Mouse (Mus musculus) small intestine, adult 2 months (tissue): ENCODE data around the gene Oscar. TPM values are rescaled to one million over a fixed set of nuclear protein-coding genes. Genes with fewer than 3 reads are reported as not detected.
"Not testable (repeated sequence)": the region's sequence is repeated elsewhere in the genome, so short reads cannot be mapped to it uniquely, and the experiment has no call there.

Experiments used
- H3K27ac ChIP-seq: fragments of 200-500 bp; 2 replicates; pipeline ENCODE4 v1.5.1; 2012; ENCODE audit warnings: low read depth, low read length, control low read depth, inconsistent platforms; ENCODE audit not compliant: insufficient read depth
- H3K27me3 ChIP-seq: fragments of 200-500 bp; 2 replicates; pipeline ENCODE4 v1.6.1; 2012; ENCODE audit warnings: mild to moderate bottlenecking, moderate library complexity, low read length, inconsistent platforms; ENCODE audit not compliant: control insufficient read depth, insufficient read depth
- H3K36me3 ChIP-seq: fragments of 200-500 bp; 2 replicates; pipeline ENCODE4 v1.6.1; 2012; ENCODE audit warnings: mild to moderate bottlenecking, low read length, control low read depth, inconsistent platforms; ENCODE audit not compliant: control insufficient read depth, insufficient read depth
- H3K4me1 ChIP-seq: fragments of 200-500 bp; 2 replicates; pipeline ENCODE4 v1.6.1; 2012; ENCODE audit warnings: low read length, inconsistent platforms, mixed read lengths; ENCODE audit not compliant: control insufficient read depth, insufficient read depth, insufficient read length
- H3K4me3 ChIP-seq: fragments of 200-500 bp; 2 replicates; pipeline ENCODE4 v1.5.1; 2012; ENCODE audit warnings: low read depth, mild to moderate bottlenecking, control low read depth, inconsistent platforms, low read length, moderate library complexity
- CTCF ChIP-seq: fragments of 200-500 bp; IDR thresholded peaks from 2 replicates; pipeline ENCODE4 v1.5.1; 2012; ENCODE audit warnings: low read depth, mild to moderate bottlenecking, control low read depth, inconsistent platforms, low read length, moderate library complexity, mixed read lengths; ENCODE audit not compliant: insufficient replicate concordance, insufficient read length; ENCODE audit errors: extremely low read depth
- POLR2A ChIP-seq: fragments of 200-500 bp; IDR thresholded peaks from 2 replicates; pipeline ENCODE4 v1.6.1; 2012; ENCODE audit warnings: low read depth, mild to moderate bottlenecking, control low read depth, inconsistent platforms, low read length, moderate library complexity
- WGBS: fragments of 180-500 bp; shearing (Covaris S2); methylation state at CpG from one replicate; pipeline ENCODE4 v1.1.7; 2018; 5-methylcytosine and 5-hydroxymethylcytosine counted together
- polyA plus RNA-seq: library from polyadenylated mRNA; depleted of rRNA; stranded (reverse); fragments of >200 nt; gene quantifications from 2 replicates; pipeline ENCODE4 v1.2.3, GENCODE M21; 2012

Gene Oscar
- polyA plus RNA-seq, 1 experiment, result 0.10 TPM

GRCm38 (mm10) chr7:3610437-3610836 is 5.5 kb downstream of the Oscar start:
- H3K27me3 ChIP-seq, result no peaks in the 10 kb centered on the region
- no peak overlapping the region for H3K27ac ChIP-seq
- 86% methylated on average over 3 of the region's 3 CpGs for WGBS
- no peak overlapping the region for H3K4me3 ChIP-seq
- no peaks in the 10 kb centered on the region for H3K36me3 ChIP-seq
- peaks cover 2% of the 10 kb centered on the region; the same call in 1 of the 2 replicates for H3K4me1 ChIP-seq
- TF ChIP-seq POLR2A, result no peak
- no peak for TF ChIP-seq CTCF

DNA sequence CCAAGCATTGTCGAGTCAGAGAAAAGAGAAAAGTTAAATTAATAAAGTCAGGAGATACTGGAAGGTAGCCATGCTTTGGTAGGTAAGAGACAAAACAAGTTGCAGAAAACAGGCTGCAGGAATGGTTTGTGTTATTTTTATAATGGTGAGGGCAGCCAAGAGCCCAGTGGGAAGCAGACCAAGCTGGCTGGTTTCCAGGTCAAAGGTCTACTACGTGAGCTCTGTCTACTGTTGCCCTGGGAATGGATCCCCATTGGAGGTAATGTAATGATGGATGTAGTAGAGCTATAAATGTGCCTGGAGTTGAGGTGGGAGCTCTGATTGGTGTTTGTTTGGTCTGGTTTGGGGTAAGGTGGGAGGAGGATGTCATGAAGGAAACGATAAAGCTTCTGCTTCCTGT is 6.9 kb downstream of the Oscar start:
- WGBS, result 30% methylated on average over 3 of the region's 3 CpGs
- Histone ChIP-seq H3K4me3 (no peak overlapping the region), H3K27me3 (no peaks in the 10 kb centered on the region), H3K27ac (no peak overlapping the region), H3K4me1 (peaks cover 2% of the 10 kb centered on the region; the same call in 1 of the 2 replicates), H3K36me3 (no peaks in the 10 kb centered on the region)
- TF ChIP-seq CTCF (no peak), POLR2A (no peak)

DNA sequence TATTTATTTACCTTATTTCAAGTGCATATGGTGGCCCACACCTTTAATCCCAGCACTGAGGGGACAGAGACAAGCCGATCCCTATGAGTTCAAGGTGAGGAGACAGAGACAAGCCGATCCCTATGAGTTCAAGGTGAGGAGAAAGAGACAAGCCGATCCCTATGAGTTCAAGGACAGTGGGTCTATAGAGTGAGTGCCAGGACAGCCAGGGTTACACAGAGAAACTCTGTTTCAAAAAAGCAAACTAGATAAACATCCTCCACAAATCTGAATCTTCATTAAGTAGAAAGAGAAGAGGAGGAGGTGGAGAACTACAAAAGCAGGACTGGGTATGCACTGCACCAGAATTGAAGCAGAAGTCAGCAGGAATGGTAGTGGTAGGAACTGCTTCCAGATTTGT is 7.3 kb downstream of the Oscar start:
- WGBS, result 87% methylated on average over 3 of the region's 3 CpGs
- Histone ChIP-seq H3K36me3 (no peaks in the 10 kb centered on the region), H3K4me1 (peaks cover 2% of the 10 kb centered on the region; the same call in 1 of the 2 replicates), H3K27me3 (no peaks in the 10 kb centered on the region), H3K4me3 (no peak overlapping the region), H3K27ac (no peak overlapping the region)
- TF ChIP-seq CTCF, result no peak
- TF ChIP-seq POLR2A, result no peak

GRCm38 (mm10) chr7:3607391-3607790 is 8.6 kb downstream of the Oscar start:
- H3K27me3 ChIP-seq, result no peaks in the 10 kb centered on the region
- TF ChIP-seq CTCF, result no peak
- TF ChIP-seq POLR2A, result no peak
- no peak overlapping the region for H3K27ac ChIP-seq
- WGBS, result 78% methylated on average over 6 of the region's 6 CpGs
- no peaks in the 10 kb centered on the region for H3K36me3 ChIP-seq
- H3K4me3 ChIP-seq, result no peak overlapping the region
- peaks cover 2% of the 10 kb centered on the region; the same call in 1 of the 2 replicates for H3K4me1 ChIP-seq

- peaks cover 2% of the 10 kb centered on the region; the same call in 1 of the 2 replicates for H3K4me1 ChIP-seq
- TF ChIP-seq CTCF (peak; percentile 28; the same call in 1 of the 2 replicates), POLR2A (no peak)
- no peak overlapping the region for H3K4me3 ChIP-seq
- no peaks in the 10 kb centered on the region for H3K27me3 ChIP-seq
- no peaks in the 10 kb centered on the region for H3K36me3 ChIP-seq
- no peak overlapping the region for H3K27ac ChIP-seq
- 13% methylated on average over 2 of the region's 2 CpGs for WGBS
These were observed 9.2 kb downstream of the Oscar start for GRCm38 (mm10) chr7:3606798-3607197.

DNA sequence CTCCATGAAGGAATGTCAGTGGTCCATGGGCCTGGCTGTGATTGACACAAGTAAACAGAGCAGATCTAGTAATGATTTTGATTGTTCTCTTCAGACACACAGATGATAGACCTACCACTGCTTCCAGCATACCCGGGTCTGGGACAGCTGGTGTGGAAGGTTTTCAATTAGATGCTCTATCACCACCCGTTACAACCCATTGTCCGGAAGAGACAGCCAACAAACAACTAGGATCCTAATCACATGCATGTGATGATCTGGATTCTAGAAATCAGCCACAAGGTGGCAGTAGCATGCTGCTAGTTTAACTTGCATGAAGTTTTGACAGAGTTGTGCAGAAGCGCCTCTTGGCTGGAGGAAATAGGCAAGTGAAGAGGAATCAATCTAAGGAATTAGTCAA is 14.8 kb downstream of the Oscar start:
- Histone ChIP-seq H3K4me1 (no peaks in the 10 kb centered on the region), H3K36me3 (no peaks in the 10 kb centered on the region), H3K27ac (no peak overlapping the region), H3K27me3 (no peaks in the 10 kb centered on the region), H3K4me3 (no peak overlapping the region)
- TF ChIP-seq CTCF (no peak), POLR2A (no peak)
- 3% methylated on average over 4 of the region's 4 CpGs for WGBS

GRCm38 (mm10) chr7:3597755-3598154 is 18.2 kb downstream of the Oscar start:
- not testable (repeated sequence) for H3K27me3 ChIP-seq, H3K27ac ChIP-seq, H3K36me3 ChIP-seq, H3K4me3 ChIP-seq, H3K4me1 ChIP-seq
- WGBS, result 69% methylated on average over 1 of the region's 1 CpGs

GRCm38 (mm10) chr7:3595146-3595545 is 20.8 kb downstream of the Oscar start:
- Histone ChIP-seq H3K36me3 (no peaks in the 10 kb centered on the region), H3K27me3 (no peaks in the 10 kb centered on the region), H3K27ac (no peak overlapping the region), H3K4me3 (peak overlapping the region; percentile 50), H3K4me1 (no peaks in the 10 kb centered on the region)
- 9% methylated on average over 9 of the region's 9 CpGs for WGBS
- TF ChIP-seq POLR2A (no peak), CTCF (no peak)
